Mouse (Mus musculus) c-Kit-negative CD71-positive TER-119-positive erythroid progenitor cells, embryonic 14.5 days (primary cell): ENCODE results near the gene Krt80.

ENCODE experiments used
- DNase-seq: peaks from one replicate; pipeline ENCODE4 v3.0.0-alpha.2; 2013; ENCODE audit warnings: low read depth, low spot score

Gene Krt80

DNA sequence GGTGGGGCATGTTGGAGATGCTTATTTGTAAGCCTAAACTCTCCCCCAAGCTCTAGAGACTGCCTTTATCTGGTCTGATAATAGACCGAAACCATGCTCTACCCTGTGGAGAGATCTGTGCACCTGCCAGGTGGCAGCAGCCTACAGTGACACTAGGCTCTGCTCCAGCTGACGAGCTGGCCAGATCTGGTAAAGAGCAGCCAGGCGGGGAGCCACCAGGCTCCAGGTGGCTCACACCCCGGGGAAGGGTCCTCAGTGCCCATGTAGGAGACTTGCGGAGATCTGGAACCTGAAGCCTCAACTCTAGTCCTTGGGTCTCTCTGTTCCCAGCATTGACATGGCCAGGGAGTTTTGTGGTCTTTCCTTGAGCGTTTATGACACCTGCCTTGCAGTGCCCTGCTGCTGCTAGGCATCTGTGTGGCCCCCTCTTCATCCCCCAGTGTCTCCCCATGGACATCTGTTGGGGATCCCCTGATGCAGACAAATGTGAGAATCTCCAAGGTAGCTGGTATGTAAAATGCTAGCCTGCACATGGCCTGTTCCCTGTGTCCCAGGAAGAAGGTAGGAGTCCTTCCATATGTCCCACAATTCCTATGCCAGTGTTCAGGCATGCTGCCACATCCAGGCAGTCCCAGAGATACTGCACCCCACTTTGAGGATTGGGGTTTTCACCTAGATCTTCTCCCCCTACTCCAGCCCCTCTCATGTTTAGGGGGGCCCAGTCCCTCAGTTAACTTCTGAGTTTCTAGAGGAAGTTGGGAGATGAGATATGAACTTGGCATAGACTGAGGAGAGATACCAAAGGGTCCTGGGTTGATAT is 6.2 kb upstream of the Krt80 start:
- DNase-seq: no peak

DNA sequence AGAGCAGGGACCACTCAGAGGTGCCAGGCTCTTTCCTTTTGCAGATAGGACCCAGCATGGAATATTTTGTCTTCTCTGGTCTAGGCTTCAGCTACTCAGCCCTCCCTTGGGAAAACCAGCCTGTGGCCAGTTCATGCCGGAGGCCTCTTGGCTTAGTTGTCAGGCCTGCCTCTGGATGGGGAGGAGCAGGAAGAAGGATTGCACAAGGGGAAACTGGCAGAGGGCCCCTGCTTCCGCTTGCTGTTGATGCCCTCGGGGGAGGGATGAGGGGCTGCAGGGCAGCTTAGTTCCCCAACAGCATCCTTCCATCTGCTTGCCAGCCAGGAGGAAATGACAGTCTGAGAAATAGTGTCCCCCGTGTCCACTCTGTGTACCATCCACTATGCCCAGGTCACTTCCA is 4.9 kb upstream of the Krt80 start:
- no peak for DNase-seq

DNA sequence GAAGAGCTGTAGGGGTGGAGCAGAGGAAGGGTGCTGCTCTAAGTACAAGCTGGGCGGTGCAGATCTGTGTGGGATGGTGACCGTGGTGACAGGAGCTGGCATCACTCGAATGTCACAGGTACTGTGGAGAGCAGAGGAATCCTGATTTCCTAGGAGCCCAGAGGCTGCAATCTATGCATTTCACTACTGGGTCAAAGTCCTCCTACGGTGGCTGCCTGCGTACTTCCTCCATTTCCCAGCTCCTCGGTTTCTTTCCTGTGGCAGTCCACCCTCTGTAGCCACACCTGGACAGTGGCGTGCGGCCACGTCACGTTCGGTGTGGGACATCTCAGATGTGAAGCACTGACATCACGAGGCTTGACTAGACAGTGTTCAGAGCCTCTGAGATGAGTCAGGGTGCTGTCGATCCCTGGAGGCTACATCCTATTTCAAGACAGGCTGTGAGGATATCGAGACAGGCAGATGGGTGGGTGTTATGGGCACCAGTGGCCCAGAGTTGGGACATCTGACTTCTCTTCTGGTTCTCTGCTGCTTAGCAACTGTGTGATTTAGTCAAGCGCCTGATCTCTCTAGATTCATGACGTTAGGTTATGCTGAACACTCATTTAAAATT is 3.4 kb upstream of the Krt80 start:
- no peak for DNase-seq

DNA sequence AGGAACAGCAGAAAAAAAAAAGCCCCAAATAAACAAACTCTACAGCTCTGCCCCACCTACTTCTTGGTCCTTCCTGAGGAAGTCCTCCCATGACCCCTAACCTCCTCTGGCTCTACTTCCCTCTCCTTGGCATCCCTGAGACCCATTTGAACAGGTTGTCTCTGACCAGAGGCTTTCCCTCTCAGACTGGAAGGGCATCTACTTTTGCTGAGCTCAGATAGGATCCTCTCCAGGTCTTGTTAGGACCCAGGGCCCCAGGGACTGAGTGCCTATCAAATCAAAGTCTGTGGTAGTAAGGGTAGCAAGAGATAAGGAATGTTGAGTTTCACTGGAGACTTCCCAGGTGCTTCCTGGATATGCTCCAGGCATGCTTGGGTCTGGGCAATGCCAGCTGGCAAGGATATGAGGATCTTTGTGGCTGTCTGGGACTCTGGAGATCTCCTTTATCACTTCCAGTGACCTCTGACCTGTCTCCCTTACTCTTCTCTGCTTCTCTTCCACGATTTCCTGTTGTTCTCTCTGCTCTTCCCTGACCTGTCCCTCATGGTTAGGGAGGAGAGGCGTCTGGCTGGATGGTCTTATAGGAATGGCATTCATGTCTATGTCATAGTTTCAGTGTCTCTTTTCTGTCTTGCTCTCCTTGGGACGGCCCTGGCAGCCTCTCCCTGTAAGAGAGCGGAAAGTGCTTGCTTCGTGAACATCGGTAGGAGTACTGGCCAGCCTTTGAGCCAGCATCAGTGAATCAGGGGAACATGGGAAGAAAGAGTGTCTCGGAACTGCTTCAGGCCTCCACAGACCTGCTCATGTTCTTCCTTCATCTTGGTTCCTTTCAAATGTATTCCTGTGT is 2.4 kb upstream of the Krt80 start:
- no peak for DNase-seq

DNA sequence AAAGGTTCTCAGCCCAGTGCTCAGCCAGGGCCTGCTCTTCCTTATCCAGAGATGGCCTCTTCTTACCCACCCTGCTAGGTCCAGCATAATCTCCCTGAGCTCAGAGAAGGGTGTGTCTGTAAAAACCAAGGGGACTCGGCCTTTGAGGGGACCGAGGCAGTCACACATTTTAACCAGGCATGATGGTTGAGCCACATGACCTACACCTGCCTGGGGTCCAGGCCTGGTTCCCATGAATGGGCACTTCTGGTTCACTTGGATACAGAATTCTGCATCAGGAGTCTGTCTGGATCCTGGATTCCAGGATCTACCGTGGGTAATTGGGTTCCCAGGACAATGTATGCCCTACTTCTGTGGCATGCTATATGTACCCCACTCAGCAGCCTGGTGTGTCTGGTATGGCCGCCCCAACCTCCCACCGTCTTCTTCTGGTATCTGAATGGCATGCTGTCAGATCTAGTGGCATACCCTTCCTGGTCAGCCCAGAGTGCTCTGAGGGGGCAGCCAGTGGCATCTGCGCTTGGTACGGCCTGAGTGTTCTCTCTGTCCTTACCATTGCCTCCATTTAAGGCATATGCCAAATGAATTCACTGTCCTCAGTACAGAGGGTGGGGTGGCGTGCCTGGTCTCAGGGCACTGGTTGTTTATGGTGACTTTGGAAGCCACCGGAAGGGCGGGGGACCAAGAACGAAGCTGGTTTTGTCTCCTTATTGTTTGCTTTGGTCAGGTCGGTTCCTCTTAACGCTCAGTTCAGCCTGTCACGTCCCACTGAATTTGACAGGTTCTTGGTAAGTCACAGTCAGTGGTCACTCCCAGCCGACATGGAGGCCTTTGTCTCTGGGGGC is 1.4 kb upstream of the Krt80 start:
- no peak for DNase-seq

DNA sequence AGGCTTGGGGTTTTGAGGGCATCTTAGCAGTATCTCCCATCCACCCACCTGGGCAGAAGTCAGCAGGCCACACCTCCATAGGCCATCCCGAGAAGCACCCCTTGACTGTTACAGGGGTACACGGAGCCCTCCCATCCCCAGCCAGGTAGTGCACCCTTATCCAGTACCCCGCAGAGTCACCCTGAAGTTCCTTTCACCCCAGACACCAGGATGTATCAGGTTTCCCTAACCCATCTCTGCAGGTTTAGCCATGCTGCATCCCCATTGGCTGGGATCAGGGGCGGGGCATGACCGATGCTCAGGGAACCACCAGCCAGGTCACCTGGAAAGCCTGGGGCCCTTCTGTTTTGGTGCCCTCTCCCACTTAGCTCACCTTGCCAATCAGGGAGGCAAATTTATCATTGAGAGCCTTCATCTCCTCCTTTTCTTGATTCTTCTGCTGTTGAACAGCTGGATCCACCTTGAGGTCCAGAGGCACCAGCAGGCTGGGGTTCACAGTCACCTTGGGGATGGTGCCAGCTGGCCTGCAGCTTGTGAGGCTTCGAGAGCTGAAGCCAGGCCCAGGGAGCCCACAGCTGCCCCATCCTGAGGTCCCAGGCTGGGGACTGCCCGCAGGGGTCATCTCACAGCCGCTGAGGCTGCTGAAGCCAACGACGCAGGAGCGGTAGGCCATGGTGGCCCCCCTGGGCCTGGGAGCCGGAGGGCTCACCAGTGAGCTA is 421 bp downstream of the Krt80 start:
- DNase-seq: no peak

DNA sequence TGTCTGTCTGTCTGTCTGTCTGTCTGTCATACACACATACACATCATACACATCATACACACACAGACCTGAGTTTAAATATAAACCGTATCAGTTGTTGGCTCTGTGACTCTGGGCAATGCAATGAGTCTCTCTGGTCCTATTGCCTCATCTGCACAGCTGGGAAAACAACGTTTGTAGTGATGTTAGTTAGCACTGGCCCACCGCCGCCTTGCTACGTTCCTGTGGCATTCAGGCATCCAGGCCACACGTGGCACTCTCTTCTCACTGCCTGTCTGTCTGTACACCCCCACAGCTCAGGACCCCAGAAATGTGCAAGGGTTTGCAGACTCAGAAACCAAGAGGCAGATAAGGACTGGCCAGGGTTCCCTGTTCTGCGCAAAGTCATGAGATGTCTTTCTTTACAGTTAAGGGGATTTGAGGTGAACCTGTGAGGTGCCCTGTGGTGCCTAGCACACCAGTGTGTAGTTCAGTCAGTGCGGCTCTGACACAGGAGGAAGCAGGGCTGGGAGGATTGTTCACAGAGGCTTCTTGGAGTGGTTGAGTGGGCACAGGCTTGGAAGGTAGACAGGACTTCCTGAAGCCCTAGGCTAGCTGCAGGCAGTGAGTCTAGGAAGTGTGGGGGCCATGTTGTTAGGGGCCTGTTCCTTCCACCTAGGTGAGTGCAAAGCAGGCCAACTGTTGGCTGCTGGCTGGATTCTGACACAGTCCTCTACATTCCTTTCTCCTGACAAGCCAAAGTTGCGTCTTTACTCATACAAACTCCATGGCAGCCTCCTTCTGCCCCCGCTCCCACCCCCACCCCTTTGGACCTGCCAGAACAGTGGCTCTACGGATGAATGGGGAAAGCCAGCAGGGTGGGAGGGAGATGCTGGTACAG is 1.2 kb downstream of the Krt80 start:
- DNase-seq: no peak

DNA sequence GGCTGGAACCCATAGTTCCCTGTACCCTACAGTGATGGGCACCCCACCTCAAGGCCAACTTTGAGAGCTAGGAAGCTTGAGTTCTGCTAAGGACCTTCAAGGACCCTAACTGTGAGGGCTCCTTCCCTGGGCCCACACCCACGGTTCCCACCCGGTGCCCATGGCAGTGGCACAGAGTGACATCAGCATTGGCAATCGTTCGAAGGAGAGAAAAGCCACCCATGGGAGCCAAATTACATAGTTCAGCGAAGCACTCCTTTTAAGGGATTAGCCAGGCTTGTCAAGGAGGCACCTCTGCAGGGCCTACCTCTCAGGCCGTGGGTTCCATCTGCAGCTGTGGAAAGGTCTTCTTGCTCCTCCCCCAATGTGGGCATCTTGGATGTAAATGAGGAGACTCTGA is 1.9 kb downstream of the Krt80 start:
- DNase-seq: no peak

DNA sequence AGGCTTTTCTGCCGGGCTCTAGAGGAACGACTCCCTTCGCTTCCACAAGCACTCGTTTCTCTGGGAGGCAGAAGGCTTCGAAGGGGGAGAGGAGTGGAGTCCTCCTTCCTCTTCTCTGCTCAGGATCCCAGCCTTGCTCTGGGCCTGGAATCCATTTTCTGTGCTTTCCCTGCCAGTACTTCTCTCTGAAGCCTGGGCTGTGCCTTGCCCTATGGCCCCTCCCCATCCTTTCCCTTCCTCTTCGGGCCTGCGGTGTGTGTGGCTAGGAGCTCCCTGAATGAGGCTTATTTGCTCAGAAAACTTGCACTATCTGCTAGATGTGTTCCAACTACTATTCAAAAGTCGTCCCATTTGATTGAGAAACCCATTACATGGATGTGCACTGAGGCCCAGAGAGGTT is 2.5 kb downstream of the Krt80 start:
- no peak for DNase-seq

DNA sequence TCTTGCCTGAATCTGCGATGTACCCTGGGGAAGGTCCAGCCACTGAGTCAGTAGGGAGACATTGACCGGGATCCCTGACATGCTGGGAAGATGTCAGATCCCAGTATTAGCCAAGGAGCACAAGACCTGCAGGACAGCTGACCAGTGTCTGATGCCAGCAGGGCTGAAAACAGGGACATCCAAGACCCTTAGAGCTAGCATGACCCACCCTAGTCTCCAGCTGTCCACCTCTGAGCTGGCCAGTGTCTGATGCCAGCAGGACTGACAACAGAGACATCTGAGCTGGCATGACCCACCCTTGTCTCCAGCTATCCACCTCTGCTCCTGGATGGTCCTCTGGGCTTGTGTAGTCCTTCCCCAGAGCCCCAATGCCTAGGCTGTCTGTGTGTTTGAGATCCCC is 3.0 kb downstream of the Krt80 start:
- DNase-seq: no peak

DNA sequence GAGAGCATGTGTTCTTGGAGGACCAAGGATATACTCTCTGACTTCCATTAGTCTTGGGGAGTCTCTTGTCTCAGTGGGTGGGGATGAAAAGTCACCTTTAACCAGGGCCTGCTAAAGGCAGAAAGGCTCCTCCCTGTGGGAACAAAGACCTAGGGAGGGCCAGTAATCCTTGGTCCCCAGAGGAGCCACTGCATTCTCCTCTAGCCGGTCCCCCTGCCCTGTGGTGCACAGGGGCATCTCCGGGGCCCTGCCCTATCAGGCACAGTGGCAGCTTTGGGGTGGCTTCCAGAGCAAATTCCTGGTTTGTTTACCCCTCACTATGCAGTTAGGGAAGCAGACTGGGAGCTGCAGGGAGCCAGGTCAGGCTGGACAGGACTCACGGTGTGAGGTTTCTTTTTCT is 3.5 kb downstream of the Krt80 start:
- no peak for DNase-seq

DNA sequence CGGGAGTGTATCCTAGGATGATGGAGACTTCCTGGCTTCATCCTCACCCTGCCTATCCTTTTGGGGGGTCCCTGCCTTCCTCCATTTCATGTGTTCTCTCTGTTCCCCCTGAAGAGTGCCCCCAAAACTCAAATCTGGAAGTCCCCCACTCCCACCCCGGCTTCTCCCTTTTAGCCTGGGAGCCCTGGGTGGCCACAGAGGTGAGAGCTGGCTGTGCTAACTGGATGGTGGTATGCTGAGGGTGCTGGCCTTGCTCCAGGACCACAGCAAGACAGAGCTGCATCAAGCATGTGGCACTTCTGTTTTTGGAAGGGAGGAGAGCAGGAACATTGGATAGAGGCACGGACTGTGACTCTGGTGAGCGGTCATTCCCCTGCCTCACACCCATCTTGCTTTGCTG is 4.2 kb downstream of the Krt80 start:
- no peak for DNase-seq

DNA sequence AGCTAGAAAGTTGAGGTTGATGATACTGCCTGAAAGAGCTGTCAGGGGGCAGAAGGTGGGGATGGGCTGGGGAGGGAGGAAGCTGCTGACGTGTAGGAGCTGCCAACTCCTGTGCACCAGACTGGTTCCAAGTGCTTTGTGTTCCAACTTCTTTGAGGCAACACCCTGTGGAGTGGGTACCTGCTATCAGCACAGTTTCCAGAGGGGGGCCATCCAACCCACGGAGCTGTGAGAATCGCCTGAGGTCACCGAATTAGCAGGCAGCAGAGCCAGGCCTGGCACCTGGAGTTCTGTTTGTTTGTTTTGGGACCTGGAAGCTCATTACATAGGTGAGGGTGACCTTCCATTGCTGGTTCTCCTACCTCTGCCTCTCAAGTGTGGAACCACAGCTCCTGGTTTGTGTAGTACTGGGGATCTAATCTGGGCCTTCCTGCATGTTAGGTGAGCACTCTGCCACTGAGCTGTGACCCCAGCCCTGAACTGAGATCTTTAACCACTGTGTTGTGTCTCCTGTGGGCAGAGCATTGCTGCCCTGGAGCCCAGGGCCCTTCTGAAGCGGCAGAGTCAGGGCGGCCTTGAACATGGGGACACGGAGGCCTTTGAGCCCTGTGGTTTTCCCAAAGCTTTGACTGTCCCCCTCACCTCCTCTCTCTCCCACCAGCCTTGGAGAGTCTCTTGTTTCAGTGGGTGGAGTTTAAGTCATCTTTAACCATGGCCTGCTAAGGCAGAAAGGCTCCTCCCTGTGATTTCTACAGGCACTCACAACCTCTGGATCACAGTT is 4.9 kb downstream of the Krt80 start:
- DNase-seq: no peak

DNA sequence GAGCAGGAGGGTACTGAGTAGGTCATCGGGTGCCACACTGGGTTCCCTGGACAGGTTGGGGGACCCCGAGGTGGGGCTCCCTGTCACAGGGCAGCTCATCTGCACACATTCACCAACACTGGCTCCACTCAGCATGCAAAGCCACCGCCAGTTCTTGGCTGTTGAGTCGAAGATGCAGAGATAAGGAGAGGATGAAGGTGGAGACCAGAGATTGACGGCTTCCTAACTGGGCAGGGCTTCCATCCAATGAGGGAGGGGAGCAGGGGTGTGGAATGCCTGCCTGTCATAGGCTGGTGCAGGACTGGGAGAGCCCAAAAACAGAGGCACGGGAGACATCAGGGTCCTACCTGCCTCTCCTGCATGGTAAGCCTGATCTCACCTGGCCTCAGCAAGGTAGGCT is 5.5 kb downstream of the Krt80 start:
- no peak for DNase-seq

DNA sequence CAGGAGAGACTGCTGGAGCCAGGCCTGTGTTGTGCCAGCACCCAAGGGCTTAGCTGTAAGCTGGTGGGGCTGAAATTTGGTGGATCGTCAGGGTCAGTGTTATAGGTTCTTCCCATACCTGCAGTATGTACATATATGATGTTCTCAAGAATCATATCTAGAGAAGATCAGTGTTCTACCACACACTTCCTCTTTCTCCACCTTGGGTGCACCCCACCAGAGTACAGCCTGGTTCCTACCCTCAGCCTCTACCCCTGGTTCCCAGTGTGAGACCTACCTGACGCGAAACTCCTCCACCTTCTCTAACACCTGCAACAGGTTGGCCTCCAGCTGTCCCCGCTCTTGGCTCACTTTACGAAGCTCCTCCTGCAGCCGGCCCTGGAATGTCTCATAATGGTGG is 6.0 kb downstream of the Krt80 start:
- no peak for DNase-seq

DNA sequence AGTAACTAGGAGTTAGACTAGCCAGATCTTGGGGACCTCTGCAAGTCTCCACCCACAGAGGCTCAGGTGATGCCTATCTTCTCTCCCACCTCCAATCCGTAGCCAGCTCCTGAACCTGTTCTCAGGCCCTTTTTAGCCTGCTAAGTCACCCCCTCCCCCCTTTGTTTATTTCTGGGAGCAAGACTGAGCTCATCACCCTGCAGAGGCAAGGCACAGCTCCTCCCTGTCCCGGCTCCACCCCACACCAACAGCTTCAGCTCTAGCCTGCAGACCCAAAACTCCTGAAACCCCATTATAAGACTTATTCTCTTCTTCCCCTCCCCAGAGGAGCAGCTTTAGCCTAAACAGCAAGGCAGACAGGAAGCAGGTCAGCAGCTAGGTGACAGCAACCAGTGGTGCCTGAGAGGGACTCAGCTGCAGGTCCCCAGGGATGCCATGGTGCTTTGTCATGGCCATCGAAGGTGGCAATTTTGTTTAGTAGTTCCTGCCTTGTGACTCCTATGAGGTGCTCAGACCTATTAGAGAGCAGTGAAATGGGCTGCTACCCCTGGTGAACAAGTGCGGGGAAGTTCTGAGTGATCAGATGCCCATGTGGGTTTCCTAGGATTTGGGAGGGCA is 7.5 kb downstream of the Krt80 start:
- no peak for DNase-seq

DNA sequence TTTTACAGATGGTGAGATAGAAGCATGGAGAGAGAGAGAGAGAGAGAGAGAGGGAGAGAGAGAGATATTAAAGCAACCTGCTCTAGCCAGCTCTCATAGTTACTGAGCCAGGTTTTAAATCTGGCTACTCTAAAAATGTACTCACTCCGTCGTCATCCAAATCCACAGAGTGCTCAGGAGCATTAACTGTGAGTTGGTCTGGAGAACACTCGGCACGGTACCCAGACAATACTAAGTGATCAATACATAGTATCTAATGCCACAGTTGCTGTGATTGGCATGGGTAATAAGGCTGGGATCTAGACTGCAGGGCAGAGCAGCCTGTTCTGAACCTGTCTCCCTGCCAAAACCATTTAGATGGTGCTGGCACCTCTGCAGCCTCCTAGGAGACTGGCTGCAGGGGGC is 14.6 kb downstream of the Krt80 start:
- no peak for DNase-seq

DNA sequence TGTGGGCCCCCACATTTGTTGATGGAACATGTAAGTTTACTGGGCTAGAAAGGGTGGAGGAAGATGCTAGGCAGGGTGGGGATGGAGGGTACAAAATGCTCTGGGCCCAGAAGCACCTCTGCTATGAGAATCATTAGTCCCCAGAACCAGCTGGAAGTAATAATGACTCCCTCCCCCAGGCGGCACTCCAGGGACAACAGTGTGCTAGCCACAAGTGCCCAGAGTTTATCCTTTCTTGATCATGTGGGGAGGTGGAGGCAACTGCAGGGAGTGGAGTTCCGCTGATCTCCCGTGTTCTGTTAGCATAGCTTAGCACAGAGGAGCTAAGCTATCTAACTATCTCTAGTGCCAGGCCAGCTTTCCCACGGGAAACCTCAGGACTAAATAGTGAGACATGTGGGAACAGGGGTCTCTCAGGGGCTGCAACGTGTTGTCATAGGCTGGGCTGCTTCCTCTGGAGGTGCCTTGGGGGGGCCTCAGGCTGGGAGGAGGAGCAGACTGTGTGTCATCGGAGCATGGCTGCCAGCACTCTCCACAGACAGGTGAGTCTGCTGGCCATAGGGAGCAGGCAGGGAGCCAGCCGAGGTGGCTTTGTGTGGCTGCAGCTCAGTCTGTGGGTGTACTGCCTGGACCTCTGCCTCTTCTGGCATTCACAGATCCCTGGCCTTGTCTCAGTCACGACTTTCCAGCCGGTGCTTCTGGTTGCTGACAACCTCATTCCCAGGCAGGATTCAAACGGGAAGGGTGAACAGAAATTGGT is 17.1 kb downstream of the Krt80 start:
- no peak for DNase-seq
